Mouse (Mus musculus) heart, postnatal 36 days (tissue): ENCODE measurements around the gene Gsn. TPM values are rescaled to one million over a fixed set of nuclear protein-coding genes. Genes with fewer than 3 reads are reported as not detected.

Experiments
- DNase-seq, 2 experiments: peaks; one replicate each; pipeline ENCODE4 v3.0.0; 2021 to 2022
- intact Hi-C: fragments of 180-260 bp; cut with DNase I; formaldehyde crosslinking; loops from one replicate; pipeline ENCODE4 v1.15.1; 2025
- total RNA-seq, 2 experiments: library from RNA; stranded (reverse); gene quantifications; 2 replicates each; pipeline ENCODE4 v1.2.3; 2021

Gene Gsn
- total RNA-seq, 2 experiments from 2014 or later = 969 to 984 TPM

- no peak for DNase-seq
- intact Hi-C loops = no loop called here
Observed at GRCm38 (mm10) chr2:35252733-35253132, 3.4 kb upstream of the Gsn start.

GRCm38 (mm10) chr2:35253751-35254150 lies 2.4 kb upstream of the Gsn start:
- DNase-seq = no peak
- intact Hi-C loops = no loop called here

DNA sequence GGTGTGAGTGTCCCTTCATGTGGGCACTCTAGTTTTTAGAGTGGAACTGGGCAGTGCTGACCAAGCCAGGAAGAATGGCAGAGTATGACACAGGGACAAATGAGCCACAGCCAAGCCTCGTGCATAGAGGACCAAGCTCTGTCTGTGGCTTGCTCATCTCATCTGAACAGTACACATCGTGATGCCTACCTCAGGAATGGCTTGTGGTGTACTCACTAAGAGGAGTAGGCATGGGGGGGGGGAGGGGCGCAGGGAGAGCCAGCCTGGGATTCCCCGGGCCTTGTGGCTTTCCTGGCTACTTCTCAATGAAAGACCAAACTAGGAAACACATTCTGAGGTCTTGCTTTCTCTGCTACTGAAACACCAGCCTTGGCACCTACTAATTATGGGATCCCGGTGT lies 1.2 kb upstream of the Gsn start:
- intact Hi-C loops = no loop called here
- no peak for DNase-seq

DNA sequence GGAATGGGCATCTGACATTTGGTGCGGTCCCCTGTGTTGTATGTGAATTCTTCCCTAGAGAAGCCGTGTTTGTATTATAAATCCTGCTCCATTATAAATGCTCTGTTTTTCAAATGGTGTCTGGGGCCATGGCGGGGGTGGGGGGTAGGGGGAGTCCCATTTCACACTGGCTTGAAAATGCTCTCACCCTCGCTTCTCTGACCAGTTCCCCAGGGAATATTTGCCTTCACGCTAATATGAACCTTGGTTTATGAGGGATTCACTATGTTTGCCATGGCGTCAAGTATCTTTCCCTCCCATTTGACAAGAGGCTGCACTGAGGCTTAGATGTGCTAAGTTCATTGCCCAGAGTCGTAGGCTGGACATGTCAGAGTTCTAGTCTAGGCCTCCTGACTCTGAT lies 718 bp upstream of the Gsn start:
- DNase-seq = no peak
- intact Hi-C loops = no loop called here

- intact Hi-C loops = no loop called here
- no peak for DNase-seq
Observed at GRCm38 (mm10) chr2:35256932-35257331, 752 bp downstream of the Gsn start.

DNA sequence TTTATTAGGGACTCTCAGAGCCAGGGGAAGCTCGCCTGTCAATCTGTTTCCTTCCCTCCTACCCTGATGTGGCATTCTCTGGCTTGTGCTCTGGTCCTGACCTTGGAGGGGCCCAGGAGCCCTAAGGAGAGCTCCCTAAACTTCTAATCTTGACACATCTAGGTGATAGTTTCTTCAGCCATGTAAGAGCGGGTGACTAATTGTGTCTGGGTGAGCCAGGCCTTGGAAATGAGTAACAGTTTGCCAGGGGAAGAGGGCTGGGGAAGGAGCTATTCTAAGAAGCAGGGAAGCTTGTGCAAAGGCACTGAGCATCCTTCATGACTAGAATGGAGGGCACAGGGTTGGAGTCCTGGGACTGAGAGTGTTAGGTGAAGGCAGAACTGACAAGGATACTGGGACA lies 1.7 kb downstream of the Gsn start:
- intact Hi-C loops = no loop called here
- no peak for DNase-seq

- intact Hi-C loops = no loop called here
- DNase-seq = no peak
Observed at GRCm38 (mm10) chr2:35258590-35258989, 2.4 kb downstream of the Gsn start.

DNA sequence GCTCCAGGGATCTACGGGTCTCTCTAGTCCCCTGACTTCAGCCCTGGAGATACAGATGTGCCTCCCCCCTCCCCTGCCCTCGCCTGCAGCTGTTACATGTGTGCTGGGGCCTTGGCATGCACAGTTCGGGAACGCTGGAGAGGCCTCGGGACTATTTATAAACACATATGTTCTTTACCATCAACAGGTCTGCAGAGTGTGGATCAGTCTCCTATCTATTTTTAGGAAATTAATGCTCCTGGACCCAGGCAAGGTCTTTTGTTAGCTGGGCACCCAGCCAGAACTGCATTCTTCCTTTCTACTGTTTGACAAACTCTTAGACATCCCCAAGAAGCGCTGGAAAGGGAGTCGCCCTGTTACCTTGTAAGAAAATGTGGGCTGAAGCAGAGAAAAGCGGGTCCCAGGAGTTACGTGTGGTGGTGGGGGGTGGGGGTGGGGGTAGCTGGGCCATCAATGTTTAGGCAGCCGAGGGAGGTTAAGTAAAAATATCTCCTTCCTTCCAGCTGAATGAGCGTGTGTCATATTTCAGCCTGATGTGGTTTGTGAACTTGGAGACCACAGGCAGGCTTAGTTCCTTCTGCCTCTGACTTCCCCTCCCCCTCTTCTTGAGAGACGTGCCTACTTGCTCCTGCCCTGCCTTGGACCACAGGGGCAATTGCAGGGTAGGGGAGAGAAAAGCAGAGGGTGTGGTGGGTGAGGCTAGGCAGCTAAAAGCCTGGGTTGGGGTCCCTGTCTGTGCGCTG lies 3.3 kb downstream of the Gsn start:
- no peak for DNase-seq

DNA sequence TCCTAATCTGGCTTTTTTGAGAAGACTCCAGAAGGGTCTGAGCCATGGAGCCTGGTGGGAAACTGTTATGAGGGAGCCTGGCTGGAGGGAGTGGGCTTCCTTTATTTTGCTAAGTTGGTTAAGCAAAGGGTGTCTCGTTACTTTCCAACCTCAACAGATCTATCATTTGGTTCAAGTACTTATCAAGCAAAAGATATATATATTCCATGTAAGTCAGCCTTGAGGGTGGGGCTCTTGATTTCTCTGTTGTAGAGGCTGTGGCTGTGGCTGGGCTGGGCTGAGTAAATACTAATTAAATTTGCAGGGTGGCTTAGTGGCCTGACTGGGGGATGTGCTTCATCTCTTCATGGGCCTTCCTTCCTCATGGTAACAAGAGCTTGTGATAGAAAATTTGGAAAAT lies 4.1 kb downstream of the Gsn start:
- intact Hi-C loops = no loop called here
- no peak for DNase-seq

More for the DNA sequence above, 3.3 kb downstream of the Gsn start:
- intact Hi-C loops = no loop called here

DNA sequence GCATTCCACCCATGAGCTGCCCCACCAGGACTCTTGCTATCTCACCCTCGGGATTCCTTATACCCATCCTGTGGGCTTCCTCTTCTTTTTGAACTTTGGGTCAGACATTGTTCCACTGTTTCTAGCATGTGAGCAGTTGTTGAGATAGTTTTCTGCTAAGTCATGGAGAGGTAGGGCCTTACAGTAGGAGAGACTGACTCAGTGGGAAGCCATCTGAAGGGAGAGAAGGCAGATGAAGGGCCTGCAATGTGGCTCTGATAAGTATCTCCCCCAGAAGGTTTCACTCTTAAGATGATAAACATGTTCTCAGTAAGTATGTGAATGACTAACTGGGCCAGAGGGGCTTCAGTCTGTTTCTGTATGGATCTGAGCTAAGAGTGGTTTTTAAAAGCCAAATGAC lies 7.9 kb downstream of the Gsn start:
- intact Hi-C loops = loop anchor here (2.0 kb wide), 1 partner anchor 19 kb away; no protein-coding TSS in a partner anchor
- DNase-seq = no peak

- no peak for DNase-seq
Observed at GRCm38 (mm10) chr2:35265296-35265695, 9.1 kb downstream of the Gsn start.

DNA sequence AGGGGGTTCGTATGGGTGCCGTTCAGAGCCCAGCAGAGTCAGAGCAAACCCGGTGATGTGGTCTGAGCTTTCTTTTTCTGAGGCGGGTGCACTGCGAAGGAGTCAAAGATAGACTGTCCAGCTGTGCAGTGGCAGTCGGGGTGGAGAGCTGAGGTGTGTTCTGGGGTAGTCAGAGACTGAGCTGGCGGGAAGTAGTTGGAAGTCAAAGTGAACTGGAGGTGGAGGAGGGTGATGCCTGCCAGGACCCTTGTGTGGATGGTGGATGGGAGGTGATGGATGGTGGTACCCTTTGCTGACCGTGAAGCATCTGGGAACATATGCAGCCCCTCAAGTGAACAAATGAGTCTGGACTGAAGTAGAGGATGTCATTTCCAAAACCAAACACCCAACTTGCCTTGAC lies 9.6 kb downstream of the Gsn start:
- intact Hi-C loops = loop anchor here (2.0 kb wide), 1 partner anchor 17 kb away; no protein-coding TSS in a partner anchor
- DNase-seq = no peak

More at GRCm38 (mm10) chr2:35265296-35265695, 9.1 kb downstream of the Gsn start:
- intact Hi-C loops = loop anchor here (2.0 kb wide), 1 partner anchor 18 kb away; no protein-coding TSS in a partner anchor

DNA sequence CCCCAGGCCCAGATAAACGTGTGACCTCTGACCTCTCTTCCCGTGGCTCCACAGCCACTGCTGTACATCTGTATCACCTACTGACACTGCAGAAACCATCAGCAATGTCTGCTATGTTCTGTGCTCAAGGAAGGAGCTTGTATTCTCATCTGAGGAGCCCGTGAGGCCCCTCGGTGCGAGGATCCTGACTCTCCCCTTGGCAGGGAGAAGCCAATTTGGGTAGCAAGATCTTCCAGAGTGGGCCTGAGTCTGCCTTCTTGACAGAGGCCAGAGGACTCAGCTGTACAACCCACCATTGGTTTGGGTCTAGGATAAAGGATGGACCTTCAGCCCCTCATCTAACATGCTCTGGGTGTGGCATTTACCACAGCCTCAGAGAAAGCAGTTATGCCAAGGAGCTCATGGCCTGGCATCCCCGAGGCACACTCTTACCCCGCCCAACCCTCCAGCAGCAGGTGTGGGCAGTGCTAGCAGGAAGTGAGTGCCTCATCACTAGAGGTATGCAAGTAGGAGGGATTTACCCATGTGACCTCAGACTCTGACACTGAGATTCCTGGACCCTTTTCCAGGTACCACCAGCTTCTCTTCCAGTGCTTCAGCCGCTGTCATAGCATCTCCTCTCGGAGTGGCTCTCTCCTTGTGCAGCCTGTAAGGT lies 10.2 kb downstream of the Gsn start:
- intact Hi-C loops = no loop called here
- no peak for DNase-seq

DNA sequence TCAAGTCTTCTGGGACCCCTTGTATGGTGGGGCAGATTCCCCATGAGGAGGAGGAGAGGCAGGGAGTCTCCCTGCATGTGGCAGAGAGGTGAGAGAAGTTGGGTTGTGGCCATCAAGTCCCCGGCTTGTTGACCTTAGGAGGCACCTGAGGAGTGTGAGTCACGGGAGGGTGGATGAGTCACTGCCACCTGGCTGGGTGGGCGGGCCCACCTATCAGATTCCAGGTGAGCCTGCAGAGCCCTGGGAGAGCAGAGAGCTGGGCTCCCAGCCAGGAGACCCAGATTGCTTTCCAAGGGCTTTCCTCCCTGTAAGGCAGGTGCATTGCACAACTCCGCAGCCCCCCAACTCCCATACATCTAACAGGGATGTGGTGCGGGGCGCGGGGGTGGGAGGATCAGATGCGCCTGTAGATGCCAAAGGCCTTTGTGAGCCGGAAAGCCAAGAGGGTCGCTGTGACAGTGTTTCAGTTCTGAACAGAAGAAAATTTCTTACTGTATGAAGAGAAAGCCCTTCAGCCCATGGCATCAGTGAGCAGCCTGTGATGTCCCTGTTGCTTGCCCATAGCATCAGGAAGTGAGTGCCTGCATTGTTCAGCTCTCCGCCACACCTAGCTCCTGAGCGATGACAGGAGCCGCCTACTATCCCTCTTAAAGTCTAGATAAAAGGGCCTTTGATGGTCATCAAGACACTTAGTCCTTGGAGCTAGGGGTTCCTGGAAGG lies 11.1 kb downstream of the Gsn start:
- DNase-seq = peak in 1 of 2 experiments; percentile 5
- intact Hi-C loops = no loop called here

DNA sequence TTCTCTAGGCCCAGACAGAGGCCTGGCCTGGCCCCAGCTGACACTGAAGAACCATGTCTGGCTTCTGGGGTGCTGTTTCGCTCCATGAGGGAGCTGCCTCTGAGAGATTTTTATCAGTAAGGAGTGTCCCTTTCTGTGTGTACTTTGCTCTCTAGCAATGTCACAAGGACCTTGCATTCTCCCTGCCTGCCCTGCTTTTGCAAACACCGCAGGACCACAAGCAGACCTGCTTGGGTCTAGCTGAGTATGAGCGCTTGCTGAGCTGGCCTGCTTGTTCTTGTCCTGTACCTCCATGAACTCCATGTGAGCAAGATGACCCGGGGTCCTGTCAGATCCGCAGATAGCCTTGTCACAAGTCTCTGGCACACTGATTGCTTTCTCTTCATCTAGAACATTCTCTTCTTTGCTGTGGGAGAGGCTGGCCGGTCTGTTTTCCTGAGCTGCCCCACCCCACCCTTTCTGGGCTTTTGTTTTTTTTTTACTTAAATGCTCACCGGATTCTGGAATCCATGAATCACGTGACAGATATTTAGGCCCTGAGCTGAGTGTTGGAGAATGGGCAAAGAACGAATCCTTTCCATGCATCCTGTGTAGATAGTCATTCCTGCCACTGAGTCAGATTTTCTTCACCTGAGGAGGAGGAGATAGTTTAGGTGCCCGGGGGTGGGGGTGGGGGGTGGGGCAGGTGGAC lies 11.8 kb downstream of the Gsn start:
- intact Hi-C loops = no loop called here
- peak in 1 of 2 experiments; percentile 14 for DNase-seq

- intact Hi-C loops = no loop called here
- no peak for DNase-seq
Observed at GRCm38 (mm10) chr2:35269136-35269535, 13.0 kb downstream of the Gsn start.

- DNase-seq = peak in 1 of 2 experiments; percentile 40
- intact Hi-C loops = loop anchor here (1.0 to 10.0 kb wide), 2 partner anchors 55 to 225 kb away; no protein-coding TSS in a partner anchor
Observed at GRCm38 (mm10) chr2:35269716-35270260, 13.6 kb downstream of the Gsn start.

GRCm38 (mm10) chr2:35270531-35270984 lies 14.4 kb downstream of the Gsn start:
- intact Hi-C loops = loop anchor here (1.0 to 10.0 kb wide), 2 partner anchors 56 to 226 kb away; no protein-coding TSS in a partner anchor

GRCm38 (mm10) chr2:35271817-35272216 lies 15.6 kb downstream of the Gsn start:
- DNase-seq = peak in 1 of 2 experiments; percentile 42
- intact Hi-C loops = loop anchor here (10.0 kb wide), 1 partner anchor 227 kb away; no protein-coding TSS in a partner anchor

More at GRCm38 (mm10) chr2:35270531-35270984, 14.4 kb downstream of the Gsn start:
- peak; percentile 66 to 70 for DNase-seq

DNA sequence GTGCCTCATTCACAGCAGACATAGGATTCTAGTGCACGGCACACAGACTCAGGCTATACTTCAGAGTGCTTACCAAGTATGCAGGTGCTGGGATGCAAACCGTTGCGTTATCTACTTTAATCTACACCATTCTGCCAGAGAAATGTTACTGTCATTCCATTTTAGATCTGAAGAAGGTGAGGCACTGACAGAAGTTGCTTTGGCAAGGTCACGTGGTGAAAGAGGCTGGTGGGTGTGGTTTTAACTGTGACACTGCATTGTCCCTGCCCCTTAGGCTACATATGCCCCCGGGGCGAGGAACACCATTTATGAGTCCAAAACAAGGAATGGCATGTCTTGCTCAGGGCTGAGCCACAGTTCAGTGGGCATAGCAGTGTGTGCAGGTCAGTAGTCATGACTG lies 16.7 kb downstream of the Gsn start:
- DNase-seq = no peak
- intact Hi-C loops = loop anchor here (10.0 kb wide), 1 partner anchor 228 kb away; no protein-coding TSS in a partner anchor
